Mouse (Mus musculus) stomach, embryonic 16.5 days (tissue): ENCODE measurements around the gene Sox9. TPM values are rescaled to one million over a fixed set of nuclear protein-coding genes. Genes with fewer than 3 reads are reported as not detected.

Experiments
- ATAC-seq: fragments of 200-750 bp; cut with Nextera tagmentation; 2 replicates; pipeline ENCODE4 v1.8.0; 2017; ENCODE audit warnings: moderate number of reproducible peaks, moderate TSS enrichment; ENCODE audit not compliant: insufficient read depth, low FRiP score
- H3K27ac ChIP-seq: fragments of 300-500 bp; sonication (generic); 2 replicates; pipeline ENCODE4 v1.5.1; 2014; ENCODE audit warnings: low read length
- H3K27me3 ChIP-seq: fragments of 300-500 bp; sonication (generic); 2 replicates; pipeline ENCODE4 v1.6.1; 2014; ENCODE audit warnings: low read length, control low read depth, mixed read lengths; ENCODE audit not compliant: control insufficient read depth, insufficient read depth
- H3K36me3 ChIP-seq: fragments of 300-500 bp; sonication (generic); 2 replicates; pipeline ENCODE4 v1.6.1; 2014; ENCODE audit warnings: low read length; ENCODE audit not compliant: control insufficient read depth, insufficient read depth
- H3K4me1 ChIP-seq: fragments of 300-500 bp; sonication (generic); 2 replicates; pipeline ENCODE4 v1.6.1; 2014; ENCODE audit warnings: low read length, control low read depth, mixed read lengths; ENCODE audit not compliant: control insufficient read depth, insufficient read depth
- H3K4me2 ChIP-seq: fragments of 300-500 bp; sonication (generic); 2 replicates; pipeline ENCODE4 v1.6.1; 2014; ENCODE audit warnings: low read depth, low read length, mixed read lengths
- H3K4me3 ChIP-seq: fragments of 300-500 bp; sonication (generic); replicated peaks from 2 replicates; pipeline ENCODE4 v1.5.1; 2014; ENCODE audit warnings: mild to moderate bottlenecking, low read length
- H3K9ac ChIP-seq: fragments of 300-500 bp; sonication (generic); 2 replicates; pipeline ENCODE4 v1.6.1; 2014; ENCODE audit warnings: low read length
- H3K9me3 ChIP-seq: fragments of 300-500 bp; sonication (generic); replicated peaks from 2 replicates; pipeline ENCODE4 v1.6.1; 2016; ENCODE audit warnings: low read length, control low read depth; ENCODE audit not compliant: control insufficient read depth
- WGBS: fragments of 180-500 bp; shearing (Covaris S2); extraction: QIAGEN DNeasy Blood & Tissue Kit; methylation state at CpG from one replicate; pipeline ENCODE4 v1.1.7; 2014; 5-methylcytosine and 5-hydroxymethylcytosine counted together
- polyA plus RNA-seq: library from polyadenylated mRNA; unstranded; fragments of >200 nt; fragmentation: Nextera tagmentation; extraction: Ambion mirVana; gene quantifications from 2 replicates; pipeline ENCODE4 v1.2.1, GENCODE M21; 2015

Sox9 gene
- polyA plus RNA-seq, 1 experiment from 2014 or later, result 32.4 TPM

GRCm38 (mm10) chr11:112817829-112818650 lies 36.0 kb downstream of the Sox9 start:
- no peak overlapping the region for H3K4me2 ChIP-seq
- H3K4me1 ChIP-seq, result peaks cover 9% of the 10 kb centered on the region; the same call in 1 of the 2 replicates
- H3K9ac ChIP-seq, result no peak overlapping the region
- no peaks in the 10 kb centered on the region for H3K36me3 ChIP-seq
- 46% methylated on average over 14 of the region's 14 CpGs for WGBS
- H3K27ac ChIP-seq, result no peak overlapping the region
- peak; percentile 33; the same call in 1 of the 2 replicates for ATAC-seq
- H3K27me3 ChIP-seq, result no peaks in the 10 kb centered on the region
- no peaks in the 10 kb centered on the region for H3K9me3 ChIP-seq
- no peak overlapping the region for H3K4me3 ChIP-seq

GRCm38 (mm10) chr11:112818651-112819270 lies 36.7 kb downstream of the Sox9 start:
- peaks cover 9% of the 10 kb centered on the region; the same call in 1 of the 2 replicates for H3K4me1 ChIP-seq
- WGBS, result 46% methylated on average over 7 of the region's 7 CpGs
- no peaks in the 10 kb centered on the region for H3K9me3 ChIP-seq
- H3K27me3 ChIP-seq, result no peaks in the 10 kb centered on the region
- H3K4me2 ChIP-seq, result no peak overlapping the region
- H3K36me3 ChIP-seq, result no peaks in the 10 kb centered on the region
- ATAC-seq, result no peak
- H3K4me3 ChIP-seq, result no peak overlapping the region
- H3K27ac ChIP-seq, result no peak overlapping the region
- H3K9ac ChIP-seq, result no peak overlapping the region

GRCm38 (mm10) chr11:112821536-112821935 lies 39.5 kb downstream of the Sox9 start:
- 69% methylated on average over 2 of the region's 2 CpGs for WGBS
- ATAC-seq, result no peak
- H3K27ac ChIP-seq, result no peak overlapping the region
- no peak overlapping the region for H3K4me3 ChIP-seq
- no peaks in the 10 kb centered on the region for H3K9me3 ChIP-seq
- H3K4me1 ChIP-seq, result peaks cover 9% of the 10 kb centered on the region; the same call in 1 of the 2 replicates
- H3K4me2 ChIP-seq, result no peak overlapping the region
- H3K27me3 ChIP-seq, result no peaks in the 10 kb centered on the region
- H3K9ac ChIP-seq, result no peak overlapping the region
- no peaks in the 10 kb centered on the region for H3K36me3 ChIP-seq

DNA sequence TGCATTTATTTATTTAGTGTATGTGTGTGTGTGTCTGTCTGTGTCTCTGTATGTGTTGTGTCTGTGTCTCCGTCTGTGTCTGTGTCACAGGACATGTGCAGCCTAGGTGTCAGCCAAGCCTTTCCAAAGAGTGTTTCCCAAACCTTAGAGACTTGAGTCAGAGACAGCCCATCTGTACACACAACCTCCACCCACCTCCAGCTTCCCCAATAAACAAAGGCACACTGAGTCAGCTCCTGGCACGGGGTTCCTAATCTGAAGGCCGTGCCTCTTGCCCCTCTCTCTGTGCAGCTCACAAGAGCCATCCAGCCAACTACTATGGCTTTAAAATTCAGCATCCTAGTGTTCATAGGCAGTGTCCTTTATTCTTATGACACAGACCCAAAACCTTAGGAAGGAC lies 42.1 kb downstream of the Sox9 start:
- H3K9ac ChIP-seq, result no peak overlapping the region
- no peak overlapping the region for H3K4me3 ChIP-seq
- no peaks in the 10 kb centered on the region for H3K36me3 ChIP-seq
- no peaks in the 10 kb centered on the region for H3K9me3 ChIP-seq
- ATAC-seq, result no peak; the same call in 1 of the 2 replicates
- no peak overlapping the region for H3K27ac ChIP-seq
- WGBS, result 49% methylated on average over 3 of the region's 3 CpGs
- H3K4me1 ChIP-seq, result no peaks in the 10 kb centered on the region
- no peaks in the 10 kb centered on the region for H3K27me3 ChIP-seq
- no peak overlapping the region for H3K4me2 ChIP-seq

DNA sequence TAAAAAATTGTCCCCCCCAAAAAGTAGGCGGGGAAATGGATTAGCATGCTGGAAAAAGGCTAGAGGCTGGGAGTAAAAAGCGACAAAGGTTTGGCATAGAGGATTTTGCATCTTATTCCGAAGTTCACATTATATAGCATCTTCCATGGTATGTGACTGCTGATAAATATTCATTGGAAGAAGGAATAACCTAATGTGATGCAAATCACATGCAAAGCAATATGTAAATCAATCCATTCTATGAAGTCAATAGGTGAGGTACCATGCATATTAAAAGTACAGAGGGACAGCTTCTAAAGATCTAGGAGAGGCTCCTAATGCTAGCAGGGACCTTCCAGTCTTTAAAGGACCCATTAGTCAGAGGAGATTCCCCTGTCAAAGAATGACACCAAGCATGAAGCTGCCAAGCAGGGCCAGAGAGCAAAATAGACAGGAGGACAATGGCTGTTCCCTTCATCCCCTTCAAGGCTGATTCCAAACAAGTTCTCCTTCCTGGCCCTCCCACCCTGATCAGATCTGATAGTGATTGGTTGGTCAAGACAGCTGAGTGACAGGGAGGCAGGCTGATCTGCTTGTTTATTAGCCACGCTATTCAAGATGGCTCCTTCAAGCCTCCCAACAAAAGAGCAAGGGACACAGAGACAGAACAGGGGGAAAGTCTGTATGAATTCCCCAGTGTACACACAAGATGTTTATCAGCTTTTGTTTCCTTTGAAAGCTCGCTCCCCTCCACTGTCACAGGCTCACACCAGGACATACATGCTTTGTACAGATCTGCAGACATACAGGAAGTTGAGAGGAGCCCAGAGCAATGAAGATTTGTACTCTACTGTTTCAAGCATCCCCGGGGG lies 44.4 kb downstream of the Sox9 start:
- H3K4me3 ChIP-seq, result no peak overlapping the region
- no peak for ATAC-seq
- no peaks in the 10 kb centered on the region for H3K4me1 ChIP-seq
- H3K9me3 ChIP-seq, result no peaks in the 10 kb centered on the region
- H3K36me3 ChIP-seq, result no peaks in the 10 kb centered on the region
- H3K4me2 ChIP-seq, result no peak overlapping the region
- no peak overlapping the region for H3K27ac ChIP-seq
- no peak overlapping the region for H3K9ac ChIP-seq
- 76% methylated on average over 6 of the region's 6 CpGs for WGBS
- H3K27me3 ChIP-seq, result no peaks in the 10 kb centered on the region

DNA sequence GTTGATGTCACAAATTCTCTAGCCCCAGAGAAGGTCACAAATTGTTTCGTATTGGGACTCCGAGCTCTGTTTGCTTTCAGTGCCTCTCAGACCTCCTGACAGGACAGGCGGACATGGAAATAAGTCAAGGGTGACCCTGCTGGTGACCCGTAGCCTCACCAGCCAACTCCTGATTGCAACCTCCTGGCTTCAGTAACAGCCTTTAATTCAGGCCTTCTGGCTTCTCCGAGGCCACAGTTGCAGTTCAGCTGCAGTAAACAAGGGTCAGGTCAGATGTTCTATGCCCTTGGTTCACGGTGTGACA lies 45.0 kb downstream of the Sox9 start:
- Histone ChIP-seq H3K36me3 (no peaks in the 10 kb centered on the region), H3K27ac (no peak overlapping the region), H3K4me1 (no peaks in the 10 kb centered on the region), H3K4me2 (no peak overlapping the region), H3K4me3 (no peak overlapping the region), H3K9ac (no peak overlapping the region), H3K27me3 (no peaks in the 10 kb centered on the region), H3K9me3 (no peaks in the 10 kb centered on the region)
- no peak for ATAC-seq
- 40% methylated on average over 6 of the region's 6 CpGs for WGBS

- no peaks in the 10 kb centered on the region for H3K27me3 ChIP-seq
- WGBS, result 70% methylated on average over 9 of the region's 9 CpGs
- no peaks in the 10 kb centered on the region for H3K36me3 ChIP-seq
- H3K4me3 ChIP-seq, result no peak overlapping the region
- ATAC-seq, result no peak
- no peaks in the 10 kb centered on the region for H3K4me1 ChIP-seq
- no peak overlapping the region for H3K9ac ChIP-seq
- H3K4me2 ChIP-seq, result no peak overlapping the region
- no peaks in the 10 kb centered on the region for H3K9me3 ChIP-seq
- no peak overlapping the region for H3K27ac ChIP-seq
Measured at GRCm38 (mm10) chr11:112828553-112829287, 46.7 kb downstream of the Sox9 start.

- no peaks in the 10 kb centered on the region for H3K36me3 ChIP-seq
- no peak overlapping the region for H3K4me3 ChIP-seq
- H3K9ac ChIP-seq, result no peak overlapping the region
- WGBS, result 50% methylated on average over 11 of the region's 11 CpGs
- no peak for ATAC-seq
- H3K27me3 ChIP-seq, result no peaks in the 10 kb centered on the region
- no peaks in the 10 kb centered on the region for H3K9me3 ChIP-seq
- H3K27ac ChIP-seq, result no peak overlapping the region
- 0 out of 2 replicates have a peak, but pooled peaks cover 4% of the 10 kb centered on the region for H3K4me1 ChIP-seq
- no peak overlapping the region for H3K4me2 ChIP-seq
Measured at GRCm38 (mm10) chr11:112834245-112835005, 52.4 kb downstream of the Sox9 start.
